Mouse (Mus musculus) spleen, adult 2 months (tissue): ENCODE data around the gene Dmbt1.

ENCODE experiments used
- CTCF ChIP-seq: fragments of 200-500 bp; IDR thresholded peaks from 2 replicates; pipeline ENCODE4 v1.5.1; 2011; ENCODE audit warnings: mild to moderate bottlenecking, inconsistent platforms; ENCODE audit not compliant: insufficient read depth, insufficient read length, insufficient replicate concordance; ENCODE audit errors: extremely low read depth
- POLR2A ChIP-seq: fragments of 200-500 bp; IDR thresholded peaks from 2 replicates; pipeline ENCODE4 v1.6.1; 2011; ENCODE audit warnings: low read depth, low read length, inconsistent platforms

GRCm38 (mm10) chr7:130982371-130982770 lies 49.5 kb upstream of the Dmbt1 start:
- TF ChIP-seq CTCF = no peak
- no peak for TF ChIP-seq POLR2A
